Mouse (Mus musculus) intestine, embryonic 16.5 days (tissue): Measurements from ENCODE around the gene Mapk8ip1. TPM values are rescaled to one million over a fixed set of nuclear protein-coding genes. Genes with fewer than 3 reads are reported as not detected.

Experiments
- ATAC-seq: fragments of 200-750 bp; cut with Nextera tagmentation; 2 replicates; pipeline ENCODE4 v1.8.0; 2017; ENCODE audit warnings: moderate TSS enrichment, moderate library complexity
- H3K27ac ChIP-seq: fragments of 300-500 bp; sonication (generic); 2 replicates; pipeline ENCODE4 v1.5.1; 2014; ENCODE audit warnings: mild to moderate bottlenecking, low read length
- H3K27me3 ChIP-seq: fragments of 300-500 bp; sonication (generic); replicated peaks from 2 replicates; pipeline ENCODE4 v1.6.1; 2014; ENCODE audit warnings: low read length, control low read depth, mixed read lengths; ENCODE audit not compliant: control insufficient read depth, insufficient read depth
- H3K36me3 ChIP-seq: fragments of 300-500 bp; sonication (generic); 2 replicates; pipeline ENCODE4 v1.6.1; 2014; ENCODE audit warnings: low read length, control low read depth; ENCODE audit not compliant: control insufficient read depth, insufficient read depth
- H3K4me1 ChIP-seq: fragments of 300-500 bp; sonication (generic); 2 replicates; pipeline ENCODE4 v1.6.1; 2014; ENCODE audit warnings: low read length, control low read depth, mixed read lengths; ENCODE audit not compliant: control insufficient read depth, insufficient read depth
- H3K4me2 ChIP-seq: fragments of 300-500 bp; sonication (generic); 2 replicates; pipeline ENCODE4 v1.6.1; 2014; ENCODE audit warnings: low read depth, low read length, control low read depth
- H3K4me3 ChIP-seq: fragments of 300-500 bp; sonication (generic); 2 replicates; pipeline ENCODE4 v1.5.1; 2014; ENCODE audit warnings: mild to moderate bottlenecking, low read length
- H3K9ac ChIP-seq: fragments of 300-500 bp; sonication (generic); 2 replicates; pipeline ENCODE4 v1.6.1; 2014; ENCODE audit warnings: low read depth, low read length
- H3K9me3 ChIP-seq: fragments of 300-500 bp; sonication (generic); 2 replicates; pipeline ENCODE4 v1.6.1; 2016; ENCODE audit warnings: low read length, control low read depth; ENCODE audit not compliant: control insufficient read depth
- WGBS: fragments of 180-500 bp; shearing (Covaris S2); extraction: QIAGEN DNeasy Blood & Tissue Kit; methylation state at CpG from one replicate; pipeline ENCODE4 v1.1.7; 2014; 5-methylcytosine and 5-hydroxymethylcytosine counted together
- polyA plus RNA-seq: library from polyadenylated mRNA; unstranded; fragments of >200 nt; fragmentation: Nextera tagmentation; extraction: Ambion mirVana; gene quantifications from 2 replicates; pipeline ENCODE4 v1.2.1, GENCODE M21; 2015

Gene Mapk8ip1
- polyA plus RNA-seq, 1 experiment from 2014 or later, result 10.6 TPM

DNA sequence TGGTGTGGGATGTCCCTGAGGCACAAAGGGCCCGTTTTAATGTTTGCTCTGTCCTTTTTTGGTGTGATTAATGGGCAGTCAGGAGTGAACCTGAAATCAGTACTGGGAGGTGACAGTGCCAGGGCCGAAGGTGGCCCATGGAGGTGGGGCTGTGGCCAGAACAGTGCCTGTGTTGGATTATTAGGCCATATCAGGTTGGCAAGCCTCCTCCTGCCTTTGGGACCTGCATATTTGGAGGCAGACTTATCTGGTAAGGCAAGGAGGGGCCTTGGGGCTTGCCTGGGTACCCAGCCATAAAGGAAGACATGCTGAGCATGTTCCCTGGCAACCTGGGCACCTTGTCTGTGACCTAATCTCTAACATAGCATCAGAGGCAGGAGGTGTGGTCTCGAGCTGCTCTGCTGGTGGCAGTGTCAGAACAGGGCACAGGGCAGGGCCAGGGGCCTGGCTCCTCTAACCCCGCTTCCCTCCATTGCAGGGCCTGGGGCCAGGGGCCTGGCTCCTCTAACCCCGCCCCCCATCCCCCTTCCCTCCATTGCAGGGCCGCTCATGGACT is 20.5 kb downstream of the Mapk8ip1 start:
- Histone ChIP-seq H3K9me3 (no peaks in the 10 kb centered on the region), H3K9ac (no peak overlapping the region), H3K4me3 (no peak overlapping the region), H3K27me3 (no peaks in the 10 kb centered on the region), H3K4me1 (peaks cover 8% of the 10 kb centered on the region), H3K36me3 (peaks cover 17% of the 10 kb centered on the region; the same call in 1 of the 2 replicates), H3K4me2 (no peak overlapping the region), H3K27ac (no peak overlapping the region)
- WGBS, result 65% methylated on average over 6 of the region's 6 CpGs
- no peak for ATAC-seq

DNA sequence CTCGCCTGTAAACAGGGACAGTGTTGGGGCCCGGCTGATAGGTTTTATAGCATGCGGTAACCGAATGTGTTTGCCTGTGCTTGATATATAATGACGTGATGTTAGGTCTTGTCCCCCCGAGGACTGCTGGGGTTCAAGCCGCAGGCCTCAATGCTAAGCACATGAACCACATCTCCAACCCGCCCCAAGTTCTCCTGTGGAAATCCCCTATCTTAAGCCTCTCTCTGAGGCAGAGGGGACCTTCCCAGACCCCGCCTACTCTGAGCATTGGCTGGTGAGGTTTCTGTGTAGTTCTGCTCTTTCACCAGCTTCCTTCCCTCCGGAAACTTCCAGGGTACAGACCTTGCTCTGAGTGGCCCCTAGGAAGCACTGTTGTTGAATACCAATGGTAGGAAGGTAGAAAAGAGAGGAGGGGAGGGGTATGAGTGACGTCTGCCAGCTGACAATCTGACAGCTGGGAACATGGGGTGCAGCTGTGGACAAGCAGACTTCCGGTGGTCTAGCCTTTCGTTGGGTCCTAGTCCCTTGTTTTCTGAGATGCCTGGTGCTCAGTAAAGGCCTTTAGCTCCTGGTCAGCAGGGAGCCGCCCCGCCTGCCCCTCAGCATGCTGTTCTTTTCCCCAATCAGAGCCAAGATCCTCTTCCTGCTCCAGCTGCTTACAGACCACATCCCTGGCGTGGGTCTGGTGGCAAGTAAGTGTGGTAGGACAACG is 21.1 kb downstream of the Mapk8ip1 start:
- no peaks in the 10 kb centered on the region for H3K27me3 ChIP-seq
- H3K4me1 ChIP-seq, result peaks cover 8% of the 10 kb centered on the region
- peaks cover 17% of the 10 kb centered on the region; the same call in 1 of the 2 replicates for H3K36me3 ChIP-seq
- no peaks in the 10 kb centered on the region for H3K9me3 ChIP-seq
- no peak for ATAC-seq
- H3K9ac ChIP-seq, result no peak overlapping the region
- no peak overlapping the region for H3K27ac ChIP-seq
- H3K4me2 ChIP-seq, result no peak overlapping the region
- WGBS, result 77% methylated on average over 17 of the region's 17 CpGs
- no peak overlapping the region for H3K4me3 ChIP-seq

DNA sequence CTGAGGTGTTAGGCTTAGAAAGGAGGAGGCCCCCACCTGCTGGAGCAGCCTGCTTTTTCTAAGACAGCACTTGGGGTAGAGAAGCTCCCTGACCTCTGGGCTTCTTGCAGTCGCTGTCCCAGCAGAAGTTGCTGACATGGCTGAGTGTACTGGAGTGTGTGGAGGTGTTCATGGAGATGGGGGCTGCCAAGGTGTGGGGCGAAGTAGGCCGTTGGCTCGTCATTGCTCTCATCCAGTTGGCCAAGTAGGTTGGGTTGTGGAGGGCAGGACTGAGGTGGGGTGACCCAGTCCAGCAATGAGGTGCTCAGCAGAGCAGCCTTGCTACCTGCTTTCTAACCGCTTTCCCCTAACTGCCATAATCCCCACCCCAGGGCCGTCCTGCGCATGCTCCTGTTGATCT is 23.7 kb downstream of the Mapk8ip1 start:
- Histone ChIP-seq H3K4me1 (peaks cover 26% of the 10 kb centered on the region), H3K36me3 (peaks cover 17% of the 10 kb centered on the region; the same call in 1 of the 2 replicates), H3K4me2 (no peak overlapping the region), H3K4me3 (no peak overlapping the region), H3K27me3 (no peaks in the 10 kb centered on the region), H3K9me3 (no peaks in the 10 kb centered on the region), H3K27ac (no peak overlapping the region), H3K9ac (no peak overlapping the region)
- 86% methylated on average over 7 of the region's 7 CpGs for WGBS
- ATAC-seq, result no peak

DNA sequence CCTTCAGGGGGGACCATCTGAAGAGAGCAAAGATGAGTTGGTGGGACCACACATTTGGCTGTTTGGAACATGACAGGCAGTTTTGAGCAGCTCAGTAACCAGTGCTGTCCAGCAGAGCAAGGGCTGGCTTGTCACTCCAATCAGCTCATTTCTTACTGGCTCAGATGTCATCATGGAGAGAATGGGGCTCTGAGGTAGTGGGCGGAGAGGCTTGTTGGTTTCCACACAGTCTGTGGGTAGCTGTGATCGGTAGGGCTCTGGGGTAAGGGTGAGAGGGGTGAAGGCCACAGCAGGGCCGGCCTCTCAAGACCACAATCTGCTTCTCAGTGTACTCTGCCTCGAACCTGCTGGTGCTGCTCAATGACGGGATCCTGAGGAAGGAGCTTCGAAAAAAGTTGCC is 24.8 kb downstream of the Mapk8ip1 start:
- Histone ChIP-seq H3K4me3 (peak overlapping the region; percentile 78), H3K4me2 (peak overlapping the region; percentile 75), H3K9me3 (no peaks in the 10 kb centered on the region), H3K27me3 (no peaks in the 10 kb centered on the region), H3K27ac (no peak overlapping the region), H3K36me3 (peaks cover 17% of the 10 kb centered on the region; the same call in 1 of the 2 replicates), H3K4me1 (peaks cover 34% of the 10 kb centered on the region), H3K9ac (peak overlapping the region; percentile 78)
- ATAC-seq, result no peak
- WGBS, result 80% methylated on average over 6 of the region's 6 CpGs

DNA sequence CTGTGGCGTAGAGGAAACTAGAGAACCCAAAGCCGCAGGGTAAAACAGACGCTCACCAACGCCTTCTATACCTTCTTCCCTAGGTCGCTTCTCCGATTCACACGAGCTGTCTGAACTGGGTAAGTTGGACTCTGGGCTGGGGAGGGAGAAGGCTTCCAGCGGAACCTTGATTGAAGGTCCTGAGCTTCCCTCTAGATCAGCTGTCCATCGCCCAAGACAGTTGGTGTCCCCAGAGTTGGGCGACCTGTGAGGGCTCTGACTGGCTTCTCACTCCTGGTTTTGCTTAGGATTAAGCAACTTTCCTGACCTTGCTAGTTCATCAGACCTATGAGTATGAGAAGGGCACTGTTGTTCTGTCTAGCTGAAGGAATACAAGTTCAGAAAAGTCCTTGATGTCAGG is 25.3 kb downstream of the Mapk8ip1 start:
- Histone ChIP-seq H3K9ac (peak overlapping the region; percentile 78), H3K27me3 (0 out of 2 replicates have a peak, but pooled peaks cover 2% of the 10 kb centered on the region), H3K4me3 (peak overlapping the region; percentile 78), H3K36me3 (peaks cover 17% of the 10 kb centered on the region; the same call in 1 of the 2 replicates), H3K4me2 (peak overlapping the region; percentile 75), H3K4me1 (peaks cover 39% of the 10 kb centered on the region), H3K27ac (peak overlapping the region; percentile 77; the same call in 1 of the 2 replicates), H3K9me3 (no peaks in the 10 kb centered on the region)
- ATAC-seq, result no peak
- WGBS, result 7% methylated on average over 10 of the region's 10 CpGs

DNA sequence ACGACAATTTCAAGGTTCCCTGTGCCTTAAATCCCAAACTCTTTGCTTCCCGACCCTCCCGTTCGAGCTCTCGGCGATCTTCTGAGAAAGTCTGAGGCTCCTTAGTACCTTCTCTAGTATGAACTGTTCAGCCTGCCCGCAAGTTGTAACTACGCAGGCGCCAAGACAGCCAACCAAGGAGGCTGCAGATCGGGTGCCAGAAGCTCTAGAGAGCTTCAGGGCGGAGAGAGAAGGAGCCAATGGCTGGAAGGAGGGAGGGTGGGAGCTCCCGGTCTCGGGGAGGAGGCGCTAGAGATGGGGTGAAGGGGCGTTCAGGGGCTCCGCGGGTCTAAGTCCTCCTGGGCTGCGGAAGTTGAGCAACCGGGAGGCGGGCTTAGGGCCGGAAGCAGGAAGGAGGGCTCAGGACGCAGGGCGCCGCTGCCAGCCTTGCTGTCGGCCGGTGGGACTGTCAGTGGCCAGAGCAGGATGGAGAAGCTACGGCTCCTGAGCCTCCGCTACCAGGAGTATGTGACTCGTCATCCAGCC is 25.9 kb downstream of the Mapk8ip1 start:
- H3K4me3 ChIP-seq, result peak overlapping the region; percentile 78
- peaks cover 9% of the 10 kb centered on the region; the same call in 1 of the 2 replicates for H3K27me3 ChIP-seq
- peaks cover 17% of the 10 kb centered on the region; the same call in 1 of the 2 replicates for H3K36me3 ChIP-seq
- peak overlapping the region; percentile 78 for H3K9ac ChIP-seq
- H3K4me2 ChIP-seq, result peak overlapping the region; percentile 75
- peak overlapping the region; percentile 77 for H3K27ac ChIP-seq
- WGBS, result under 1% methylated on average over 29 of the region's 29 CpGs
- peak; percentile 94 for ATAC-seq
- peaks cover 43% of the 10 kb centered on the region for H3K4me1 ChIP-seq
- H3K9me3 ChIP-seq, result no peaks in the 10 kb centered on the region

DNA sequence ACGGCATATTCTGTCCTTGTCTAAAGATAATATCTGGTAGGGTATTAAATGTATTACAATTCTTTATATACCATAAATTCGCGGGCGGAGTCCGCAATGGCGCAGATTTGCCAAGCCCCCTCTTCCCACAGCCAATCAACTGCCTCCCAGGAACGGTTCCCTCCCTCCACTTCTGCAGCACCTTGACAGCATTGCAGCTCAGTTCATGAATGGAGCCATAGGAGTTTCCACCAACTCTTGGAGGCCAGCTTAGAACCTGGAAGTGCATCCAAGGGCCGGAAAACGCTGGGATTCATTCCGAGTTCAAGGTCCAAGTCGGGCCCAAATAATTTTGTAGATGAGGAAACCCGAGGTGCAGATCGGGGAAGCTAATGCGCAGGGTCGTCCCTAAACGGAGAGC is 26.5 kb downstream of the Mapk8ip1 start, which contains the start of the genes Pex16 and Large2:
TSS of gene Pex16 (plus strand) at position 163 of the 400 bp plus-strand sequence.
TSS of gene Large2 (minus strand) at position 356 of the 400 bp plus-strand sequence.
- peaks cover 10% of the 10 kb centered on the region; the same call in 1 of the 2 replicates for H3K27me3 ChIP-seq
- peak within 1 kb of the TSS; percentile 78 for H3K4me3 ChIP-seq
- H3K9ac ChIP-seq, result peak within 1 kb of the TSS; percentile 78
- no peaks in the 10 kb centered on the region for H3K9me3 ChIP-seq
- peaks cover 44% of the 10 kb centered on the region for H3K4me1 ChIP-seq
- H3K36me3 ChIP-seq, result peaks cover 16% of the 10 kb centered on the region; the same call in 1 of the 2 replicates
- peak within 1 kb of the TSS; percentile 79 for H3K27ac ChIP-seq
- WGBS, result 2% methylated on average over 16 of the region's 16 CpGs
- ATAC-seq, result peak; percentile 14; the same call in 1 of the 2 replicates
- peak within 1 kb of the TSS; percentile 75 for H3K4me2 ChIP-seq

DNA sequence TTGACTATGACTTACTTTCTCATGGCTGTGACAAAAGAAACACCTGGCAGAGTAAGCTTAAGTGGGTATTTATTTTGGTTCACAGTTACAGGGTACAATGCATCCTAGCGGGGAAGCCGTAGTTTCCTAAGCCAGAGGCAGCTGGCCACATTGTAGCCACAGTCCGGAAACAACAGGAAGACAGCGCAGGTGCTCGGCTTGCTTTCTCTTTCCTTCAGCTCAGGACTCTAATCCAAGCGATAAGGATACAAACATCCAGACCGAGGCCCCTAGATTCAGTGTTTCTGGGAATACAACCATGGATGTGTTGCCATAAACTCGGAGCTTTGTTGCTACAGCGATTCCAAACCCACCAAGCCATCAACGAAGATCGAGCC is 27.6 kb downstream of the Mapk8ip1 start:
- peaks cover 10% of the 10 kb centered on the region; the same call in 1 of the 2 replicates for H3K27me3 ChIP-seq
- peak overlapping the region; percentile 79 for H3K27ac ChIP-seq
- peaks cover 44% of the 10 kb centered on the region for H3K4me1 ChIP-seq
- H3K9ac ChIP-seq, result no peak overlapping the region
- no peak overlapping the region for H3K4me3 ChIP-seq
- ATAC-seq, result no peak
- H3K36me3 ChIP-seq, result peaks cover 6% of the 10 kb centered on the region; the same call in 1 of the 2 replicates
- WGBS, result 81% methylated on average over 11 of the region's 11 CpGs
- no peaks in the 10 kb centered on the region for H3K9me3 ChIP-seq
- no peak overlapping the region for H3K4me2 ChIP-seq

DNA sequence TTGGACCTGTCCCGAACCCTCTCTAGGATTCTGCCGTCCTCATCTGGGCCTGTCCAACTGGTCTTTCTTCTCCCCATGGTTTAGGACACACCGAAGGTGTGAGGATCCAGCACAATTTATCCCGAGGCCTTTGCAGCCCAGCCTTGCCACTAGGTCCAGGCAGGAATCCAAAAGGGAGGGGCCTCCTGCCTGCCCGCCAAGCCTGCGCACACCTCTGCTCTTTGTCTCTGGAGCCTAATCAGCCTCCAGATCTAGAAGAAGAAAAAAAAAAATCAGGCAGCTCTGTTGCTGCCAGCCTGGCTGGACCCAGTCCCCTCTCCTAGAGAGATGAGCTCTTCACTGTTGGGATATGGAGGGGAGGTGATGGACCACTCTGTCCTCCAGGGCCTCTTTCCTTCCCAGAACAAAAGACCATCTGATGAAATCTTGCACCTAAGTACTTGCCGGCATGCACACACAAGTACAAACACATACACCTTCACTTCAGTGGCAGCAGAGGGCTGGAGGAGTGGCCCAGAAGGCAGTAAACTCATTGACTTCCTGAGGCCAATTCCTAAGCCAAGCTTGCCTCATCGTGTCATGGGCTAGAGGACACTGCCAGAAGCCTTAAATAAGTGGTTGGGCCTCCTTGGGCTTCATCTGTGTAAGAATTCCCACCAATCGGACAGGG is 28.2 kb downstream of the Mapk8ip1 start:
- 40% methylated on average over 9 of the region's 9 CpGs for WGBS
- H3K36me3 ChIP-seq, result 0 out of 2 replicates have a peak, but pooled peaks cover 3% of the 10 kb centered on the region
- H3K4me3 ChIP-seq, result no peak overlapping the region
- peaks cover 44% of the 10 kb centered on the region for H3K4me1 ChIP-seq
- ATAC-seq, result no peak
- no peak overlapping the region for H3K4me2 ChIP-seq
- H3K27ac ChIP-seq, result peak overlapping the region; percentile 79
- peaks cover 10% of the 10 kb centered on the region; the same call in 1 of the 2 replicates for H3K27me3 ChIP-seq
- H3K9ac ChIP-seq, result 0 out of 2 replicates have a peak overlapping the region, but pooled peaks have one; percentile 14
- H3K9me3 ChIP-seq, result no peaks in the 10 kb centered on the region
